Mouse (Mus musculus) stomach, postnatal 0 days (tissue): ENCODE measurements at regions not wholly inside any gene's neighbourhood (a gene's known extent, or its start where the extent isn't known, plus 50 kb on each side); places are given as distances from the start of the nearest gene placed in this dataset.

ENCODE experiments used
- ATAC-seq: fragments of 200-750 bp; cut with Nextera tagmentation; 2 replicates; pipeline ENCODE4 v1.8.0; 2017; ENCODE audit not compliant: low FRiP score, low TSS enrichment
- DNase-seq: peaks from one replicate; pipeline ENCODE4 v3.0.0-alpha.2; 2016; ENCODE audit warnings: low spot score
- H3K27ac ChIP-seq: fragments of 300-500 bp; sonication (generic); replicated peaks from 2 replicates; pipeline ENCODE4 v1.5.1; 2014; ENCODE audit warnings: mild to moderate bottlenecking, control low read depth
- H3K27me3 ChIP-seq: fragments of 300-500 bp; sonication (generic); 2 replicates; pipeline ENCODE4 v1.6.1; 2014; ENCODE audit warnings: low read length; ENCODE audit not compliant: control insufficient read depth, insufficient read depth
- H3K36me3 ChIP-seq: fragments of 300-500 bp; sonication (generic); 2 replicates; pipeline ENCODE4 v1.6.1; 2014; ENCODE audit warnings: low read length, mixed read lengths; ENCODE audit not compliant: control insufficient read depth, insufficient read depth
- H3K4me1 ChIP-seq: fragments of 300-500 bp; sonication (generic); replicated peaks from 2 replicates; pipeline ENCODE4 v1.6.1; 2014; ENCODE audit warnings: antibody characterized with exemption; ENCODE audit not compliant: control insufficient read depth, insufficient read depth
- H3K4me2 ChIP-seq: fragments of 300-500 bp; sonication (generic); replicated peaks from 2 replicates; pipeline ENCODE4 v1.6.1; 2014; ENCODE audit warnings: low read depth, mild to moderate bottlenecking, control low read depth, moderate library complexity
- H3K4me3 ChIP-seq: fragments of 300-500 bp; sonication (generic); 2 replicates; pipeline ENCODE4 v1.5.1; 2014; ENCODE audit warnings: low read depth, low read length, control low read depth
- H3K9ac ChIP-seq: fragments of 300-500 bp; sonication (generic); 2 replicates; pipeline ENCODE4 v1.6.1; 2014; ENCODE audit warnings: mild to moderate bottlenecking, low read length, control low read depth, mixed read lengths
- H3K9me3 ChIP-seq: fragments of 300-500 bp; sonication (generic); 2 replicates; pipeline ENCODE4 v1.6.1; 2016; ENCODE audit warnings: low read length; ENCODE audit not compliant: control insufficient read depth
- CTCF ChIP-seq: IDR thresholded peaks from 2 replicates; pipeline ENCODE4 v1.5.1; 2016; ENCODE audit warnings: antibody characterized with exemption, low read depth, mild to moderate bottlenecking, moderate library complexity
- EP300 ChIP-seq: optimal IDR thresholded peaks from 2 replicates; pipeline ENCODE3; 2016; ENCODE audit warnings: antibody characterized with exemption
- WGBS: fragments of 180-500 bp; shearing (Covaris S2); extraction: QIAGEN DNeasy Blood & Tissue Kit; methylation state at CpG from one replicate; pipeline ENCODE4 v1.1.7; 2014; 5-methylcytosine and 5-hydroxymethylcytosine counted together

DNA sequence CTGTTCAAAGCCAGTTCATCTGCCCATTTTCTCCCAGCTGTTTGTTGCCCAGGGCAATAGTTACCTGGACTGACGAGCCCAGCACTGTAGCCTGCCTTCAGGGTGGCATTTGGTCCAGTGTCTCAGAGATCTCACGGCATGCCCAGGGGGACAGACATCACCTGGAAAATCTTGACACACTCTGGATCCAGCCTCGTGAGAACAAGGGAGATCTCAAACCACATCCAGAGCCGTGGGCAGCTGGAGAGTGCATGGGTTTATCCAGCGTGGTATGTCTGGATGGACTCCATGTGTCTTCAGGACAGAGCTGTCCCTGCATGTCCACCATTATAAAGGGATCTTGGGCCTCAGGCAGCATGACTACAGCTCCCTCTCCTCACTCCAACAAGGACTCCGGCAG lies 116.6 kb upstream of the Zdhhc25 start:
- TF ChIP-seq EP300 (no peak), CTCF (no peak)
- Histone ChIP-seq H3K9ac (no peak overlapping the region), H3K4me3 (no peak overlapping the region), H3K9me3 (no peaks in the 10 kb centered on the region), H3K4me1 (no peaks in the 10 kb centered on the region), H3K27me3 (no peaks in the 10 kb centered on the region), H3K36me3 (no peaks in the 10 kb centered on the region), H3K4me2 (no peak overlapping the region), H3K27ac (no peak overlapping the region)
- WGBS: 77% methylated on average over 6 of the region's 6 CpGs
- DNase-seq (no peak), ATAC-seq (no peak)

GRCm38 (mm10) chr15:88489715-88490114 lies 110.4 kb upstream of the Zdhhc25 start:
- Histone ChIP-seq H3K27me3 (no peaks in the 10 kb centered on the region), H3K4me1 (no peaks in the 10 kb centered on the region), H3K9ac (no peak overlapping the region), H3K4me2 (no peak overlapping the region), H3K27ac (no peak overlapping the region), H3K4me3 (no peak overlapping the region), H3K9me3 (no peaks in the 10 kb centered on the region), H3K36me3 (no peaks in the 10 kb centered on the region)
- ATAC-seq (no peak), DNase-seq (no peak)
- no peak for TF ChIP-seq CTCF
- TF ChIP-seq EP300: no peak
- WGBS: 88% methylated on average over 7 of the region's 7 CpGs

DNA sequence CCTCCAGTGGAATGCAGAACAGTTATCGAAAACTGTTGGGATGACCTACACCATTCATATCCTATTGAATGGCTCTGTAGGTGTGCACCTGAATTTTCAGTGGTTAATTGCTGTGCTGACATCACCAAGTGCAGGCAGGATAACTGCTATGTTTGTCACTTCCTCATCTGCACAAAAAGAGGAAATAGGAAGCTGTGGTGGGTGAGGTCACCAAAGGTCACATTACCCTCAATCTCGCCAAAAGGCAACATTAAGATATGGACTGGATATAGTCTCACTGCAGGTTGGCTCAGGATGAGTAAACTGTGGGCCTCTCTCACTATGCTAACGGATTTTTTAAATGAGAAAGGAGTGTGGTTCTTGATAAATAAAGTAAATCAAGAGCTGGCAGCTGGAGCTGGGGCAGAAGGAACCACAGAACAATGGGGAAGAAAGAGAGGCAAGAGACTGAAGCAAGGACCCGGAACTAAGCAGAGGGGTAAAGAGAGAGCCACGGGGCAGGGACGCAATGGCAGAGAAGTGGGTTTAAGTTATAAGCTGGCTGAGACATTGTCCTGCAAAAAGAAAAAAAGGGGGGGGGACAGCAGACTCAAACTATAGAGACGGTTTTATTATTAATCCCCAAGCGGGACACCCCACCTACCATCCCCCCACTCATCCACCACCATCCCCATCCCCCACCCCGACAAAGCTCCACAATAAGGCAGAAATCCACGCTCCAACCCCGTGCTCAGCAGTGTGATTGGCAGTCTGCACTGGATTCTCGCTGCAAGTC lies 109.6 kb upstream of the Zdhhc25 start:
- no peaks in the 10 kb centered on the region for H3K4me1 ChIP-seq
- no peak overlapping the region for H3K9ac ChIP-seq
- ATAC-seq (no peak), DNase-seq (no peak)
- no peaks in the 10 kb centered on the region for H3K27me3 ChIP-seq
- 61% methylated on average over 12 of the region's 12 CpGs for WGBS
- no peak overlapping the region for H3K27ac ChIP-seq
- no peaks in the 10 kb centered on the region for H3K9me3 ChIP-seq
- no peak for TF ChIP-seq CTCF
- TF ChIP-seq EP300: no peak
- no peaks in the 10 kb centered on the region for H3K36me3 ChIP-seq
- no peak overlapping the region for H3K4me2 ChIP-seq
- H3K4me3 ChIP-seq: no peak overlapping the region

GRCm38 (mm10) chr15:88491091-88491366 lies 109.1 kb upstream of the Zdhhc25 start:
- Histone ChIP-seq H3K9ac (no peak overlapping the region), H3K4me1 (no peaks in the 10 kb centered on the region), H3K4me3 (no peak overlapping the region), H3K27ac (no peak overlapping the region), H3K36me3 (no peaks in the 10 kb centered on the region), H3K4me2 (no peak overlapping the region), H3K27me3 (no peaks in the 10 kb centered on the region), H3K9me3 (no peaks in the 10 kb centered on the region)
- 49% methylated on average over 5 of the region's 5 CpGs for WGBS
- TF ChIP-seq EP300: no peak
- TF ChIP-seq CTCF: no peak
- DNase-seq (no peak), ATAC-seq (no peak)

GRCm38 (mm10) chr15:88497957-88498356 lies 102.1 kb upstream of the Zdhhc25 start:
- ATAC-seq (no peak), DNase-seq (no peak)
- Histone ChIP-seq H3K4me1 (no peaks in the 10 kb centered on the region), H3K27ac (no peak overlapping the region), H3K9ac (no peak overlapping the region), H3K4me3 (no peak overlapping the region), H3K9me3 (no peaks in the 10 kb centered on the region), H3K4me2 (no peak overlapping the region), H3K36me3 (no peaks in the 10 kb centered on the region), H3K27me3 (no peaks in the 10 kb centered on the region)
- no peak for TF ChIP-seq CTCF
- TF ChIP-seq EP300: no peak
- WGBS: 83% methylated on average over 7 of the region's 7 CpGs

DNA sequence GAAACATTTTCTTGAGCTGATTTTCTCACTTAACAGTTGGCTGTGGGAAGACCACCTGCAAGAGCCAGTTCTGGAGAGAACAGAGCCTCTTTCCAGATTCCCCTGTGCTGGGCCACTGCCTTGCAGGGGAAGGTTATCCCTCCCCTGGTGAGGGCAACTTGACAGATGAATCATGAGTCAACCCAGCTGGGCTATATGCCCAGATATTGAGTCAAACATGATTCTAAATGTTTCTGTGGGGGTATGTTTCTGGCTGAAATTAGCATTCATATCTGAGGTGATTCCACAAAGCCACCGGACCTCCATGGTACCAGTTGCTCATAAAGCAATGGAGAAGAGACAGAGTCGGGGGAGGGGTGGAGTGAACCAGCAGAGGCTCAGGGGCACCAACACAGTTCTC lies 97.8 kb upstream of the Zdhhc25 start:
- no peak for ATAC-seq
- no peak for TF ChIP-seq CTCF

More for the DNA sequence above, 97.8 kb upstream of the Zdhhc25 start:
- DNase-seq: no peak
- no peaks in the 10 kb centered on the region for H3K9me3 ChIP-seq
- 95% methylated on average over 2 of the region's 2 CpGs for WGBS
- no peak overlapping the region for H3K4me2 ChIP-seq
- no peaks in the 10 kb centered on the region for H3K36me3 ChIP-seq
- no peak overlapping the region for H3K27ac ChIP-seq
- H3K4me3 ChIP-seq: no peak overlapping the region
- no peak overlapping the region for H3K9ac ChIP-seq
- no peaks in the 10 kb centered on the region for H3K4me1 ChIP-seq
- no peaks in the 10 kb centered on the region for H3K27me3 ChIP-seq
